Mouse (Mus musculus) G1E (cell line): ENCODE measurements at regions not wholly inside any gene's neighbourhood (a gene's known extent, or its start where the extent isn't known, plus 50 kb on each side); places are given as distances from the start of the nearest gene placed in this dataset.

Experiments used
- ATAC-seq: 2 replicates; pipeline ENCODE4 v1.8.0; 2016; ENCODE audit warnings: mild to moderate bottlenecking; ENCODE audit not compliant: insufficient number of reproducible peaks, poor library complexity, low FRiP score, severe bottlenecking; ENCODE audit errors: extremely low read depth
- DNase-seq: peaks from one replicate; pipeline ENCODE4 v3.0.0; 2012; ENCODE audit warnings: low spot score
- H3K27me3 ChIP-seq: 2 replicates; pipeline ENCODE4 v1.6.1; 2012; ENCODE audit warnings: mild to moderate bottlenecking, low read length, inconsistent platforms; ENCODE audit not compliant: insufficient read depth
- H3K36me3 ChIP-seq: replicated peaks from 2 replicates; pipeline ENCODE3; 2012; ENCODE audit warnings: mild to moderate bottlenecking, inconsistent platforms
- H3K4me1 ChIP-seq: 2 replicates; pipeline ENCODE4 v1.6.1; 2012; ENCODE audit warnings: low read depth, low read length, inconsistent platforms, mixed read lengths; ENCODE audit not compliant: insufficient read depth
- H3K4me3 ChIP-seq: 2 replicates; pipeline ENCODE4 v1.5.1; 2012; ENCODE audit warnings: low read depth, mild to moderate bottlenecking, inconsistent platforms, low read length, moderate library complexity, mixed read lengths
- H3K9me3 ChIP-seq: replicated peaks from 2 replicates; pipeline ENCODE4 v1.6.1; 2012; ENCODE audit warnings: inconsistent platforms
- CTCF ChIP-seq: IDR thresholded peaks from 2 replicates; pipeline ENCODE4 v1.5.1; 2012; ENCODE audit warnings: low read depth, low read length, inconsistent platforms, mixed read lengths
- GATA1 ChIP-seq: IDR thresholded peaks from 2 replicates; pipeline ENCODE4 v1.6.1; 2012; ENCODE audit warnings: borderline replicate concordance, low read length, inconsistent platforms, mixed read lengths
- GATA2 ChIP-seq: IDR thresholded peaks from 2 replicates; pipeline ENCODE4 v1.6.1; 2012; ENCODE audit warnings: low read depth, low read length, inconsistent platforms, borderline replicate concordance
- POLR2AphosphoS5 ChIP-seq: IDR thresholded peaks from 2 replicates; pipeline ENCODE4 v1.6.1; 2012; ENCODE audit warnings: low read depth, low read length, inconsistent platforms; ENCODE audit not compliant: insufficient replicate concordance
- TAL1 ChIP-seq: conservative IDR thresholded peaks from 2 replicates; pipeline ENCODE4 v1.6.1; 2012; ENCODE audit warnings: low read depth, low read length, inconsistent platforms, mixed read lengths

DNA sequence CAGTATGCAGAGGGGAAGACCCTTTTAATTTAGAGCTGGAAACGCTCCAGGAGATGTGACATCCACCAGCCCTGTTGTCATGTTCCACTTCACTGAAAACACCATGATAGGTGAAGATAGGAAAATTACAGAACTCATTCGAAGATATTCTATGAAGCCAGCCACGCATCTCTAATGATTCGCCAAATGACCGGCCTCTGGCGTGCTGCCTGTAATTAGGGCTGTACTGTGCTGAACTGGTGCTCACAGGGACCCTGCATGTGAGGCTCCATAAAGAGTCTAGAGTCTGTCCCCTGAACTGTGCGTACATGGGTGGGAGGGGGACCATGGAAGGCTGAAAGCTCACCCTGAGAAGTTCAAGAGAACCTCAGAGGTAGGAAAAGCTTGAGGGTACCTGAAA, 53.6 kb upstream of the Kazn start:
- Histone ChIP-seq H3K27me3 (no peaks in the 10 kb centered on the region), H3K36me3 (no peaks in the 10 kb centered on the region), H3K9me3 (peaks cover 79% of the 10 kb centered on the region), H3K4me1 (no peaks in the 10 kb centered on the region), H3K4me3 (no peak overlapping the region)
- DNase-seq = no peak
- TF ChIP-seq CTCF (no peak), TAL1 (no peak), GATA1 (no peak), POLR2AphosphoS5 (no peak), GATA2 (no peak)
- ATAC-seq = no peak

- no peaks in the 10 kb centered on the region for H3K36me3 ChIP-seq
- TF ChIP-seq GATA1 (no peak), POLR2AphosphoS5 (no peak), CTCF (no peak), TAL1 (no peak), GATA2 (no peak)
- no peak for ATAC-seq
- no peak overlapping the region for H3K4me3 ChIP-seq
- no peak for DNase-seq
- H3K4me1 ChIP-seq = no peaks in the 10 kb centered on the region
- peaks cover 77% of the 10 kb centered on the region for H3K9me3 ChIP-seq
- no peaks in the 10 kb centered on the region for H3K27me3 ChIP-seq
Observed at GRCm38 (mm10) chr4:142292334-142292733, 53.1 kb upstream of the Kazn start.

DNA sequence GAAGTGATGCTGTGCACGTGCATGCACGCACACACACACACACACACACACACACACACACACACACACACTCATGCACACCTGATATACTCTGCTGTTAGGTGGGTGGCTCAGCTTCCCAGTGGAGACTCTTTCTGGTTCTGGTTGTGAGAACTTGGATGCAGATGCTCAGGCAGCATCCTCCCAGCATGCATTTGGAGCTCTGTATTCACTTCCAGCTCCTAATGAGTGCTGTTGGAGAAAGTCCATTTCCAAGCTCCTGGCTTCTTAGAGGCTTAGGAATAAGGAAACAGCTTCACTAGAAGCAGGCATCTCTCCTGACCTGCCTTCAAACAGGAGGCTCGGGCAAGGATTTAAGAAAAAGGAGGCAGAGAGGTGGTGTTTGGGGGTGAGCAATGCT, 52.2 kb upstream of the Kazn start:
- peaks cover 77% of the 10 kb centered on the region for H3K9me3 ChIP-seq
- DNase-seq (no peak), ATAC-seq (no peak)
- no peaks in the 10 kb centered on the region for H3K4me1 ChIP-seq
- H3K4me3 ChIP-seq = no peak overlapping the region
- H3K36me3 ChIP-seq = no peaks in the 10 kb centered on the region
- H3K27me3 ChIP-seq = no peaks in the 10 kb centered on the region
- TF ChIP-seq GATA1 (no peak), TAL1 (no peak), CTCF (no peak)
